Mouse (Mus musculus) megakaryocyte, embryonic 14.5 days (primary cell): Measurements from ENCODE around the gene Tlk1.

Experiments
- FLI1 ChIP-seq: IDR thresholded peaks from 2 replicates; pipeline ENCODE4 v1.6.1; 2012; ENCODE audit warnings: low read length, inconsistent platforms, mixed read lengths
- GATA1 ChIP-seq: IDR thresholded peaks from 3 replicates; pipeline ENCODE4 v1.6.1; 2012; ENCODE audit warnings: mixed read lengths, low read length, inconsistent platforms, borderline replicate concordance

DNA sequence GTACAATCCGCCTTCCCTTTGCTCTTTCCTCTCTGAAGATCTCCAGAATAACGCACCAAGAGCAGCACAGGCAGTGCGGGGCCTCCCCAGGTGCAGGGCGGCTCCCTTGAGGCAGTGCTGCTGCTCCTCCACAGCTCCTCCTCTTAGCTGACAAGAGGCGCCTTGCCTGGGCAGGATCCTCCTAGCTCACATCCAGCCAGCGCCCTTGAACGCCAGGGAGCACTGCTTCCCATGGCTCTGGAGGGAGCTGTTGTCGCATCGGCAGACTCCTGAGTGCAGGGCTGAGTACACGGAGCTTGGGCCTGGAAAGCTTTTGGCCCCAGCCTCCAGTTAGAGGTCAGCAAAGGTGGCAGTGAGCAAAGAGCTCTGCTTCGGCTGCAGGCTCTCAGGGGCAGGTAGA, 135.3 kb downstream of the Tlk1 start:
- TF ChIP-seq GATA1: no peak
- TF ChIP-seq FLI1: no peak
